13 mouse cellular contexts compared by ENCODE assay signal in genomic region chr6:38967288-38967687, GRCm38 (mm10).
"Had no signal": no experiment of that assay in that cellular context is flagged by ENCODE, and none has a peak within 500 bp of the region (broad histone marks: within the 10 kb centered on the region; RNA-seq: fewer than 3 reads in every experiment).

No protein-coding gene starts in this region.

- ATAC-seq: hindbrain, postnatal 0 days; midbrain, embryonic 15.5 days had no signal

- H3K36me3 ChIP-seq: limb, embryonic 13.5 days; midbrain, embryonic 15.5 days; neural tube, embryonic 13.5 days; stomach, embryonic 15.5 days had no signal

- H3K27ac ChIP-seq: hindbrain, postnatal 0 days; layer of hippocampus, adult 2 months; limb, embryonic 13.5 days; midbrain, embryonic 15.5 days; neural tube, embryonic 13.5 days; stomach, embryonic 15.5 days had no signal

- H3K9me3 ChIP-seq: limb, embryonic 13.5 days; midbrain, embryonic 15.5 days; neural tube, embryonic 13.5 days; stomach, embryonic 15.5 days had no signal

- H3K4me2 ChIP-seq: limb, embryonic 13.5 days; lung, embryonic 14.5 days; midbrain, embryonic 15.5 days; neural tube, embryonic 13.5 days; stomach, embryonic 15.5 days had no signal

- H3K27me3 ChIP-seq: limb, embryonic 13.5 days; midbrain, embryonic 15.5 days; neural tube, embryonic 13.5 days; stomach, embryonic 15.5 days had no signal

- H3K4me3 ChIP-seq: layer of hippocampus, adult 2 months; limb, embryonic 13.5 days; midbrain, embryonic 15.5 days; neural tube, embryonic 13.5 days; stomach, embryonic 15.5 days had no signal

- DNase-seq: kidney, adult 9 months; kidney, postnatal 10 days; kidney, postnatal 4 days; lung, embryonic 14.5 days; lung, postnatal 10 days; right cerebral cortex, postnatal 14 days; thymus, postnatal 36 days had no signal

- H3K9ac ChIP-seq: limb, embryonic 13.5 days; lung, embryonic 14.5 days; midbrain, embryonic 15.5 days; neural tube, embryonic 13.5 days; stomach, embryonic 15.5 days had no signal

- H3K4me1 ChIP-seq: stomach, embryonic 15.5 days had no signal
